Mouse (Mus musculus): ENCODE data around the gene Mettl13.

- TF ChIP-seq CTCF (IDR thresholded peaks at IDR 0.05; ENCODE audit: borderline replicate concordance, insufficient read depth, low read length) (no peak), POLR2A (IDR thresholded peaks at IDR 0.05; ENCODE audit: low read depth, low read length) (no peak)
These were observed 4.6 kb upstream of the Mettl13 start for GRCm38 (mm10) chr1:162552956-162553355.

Measured in embryonic fibroblast, embryonic 13.5 days (primary cell).